Mouse (Mus musculus): ENCODE measurements at regions not wholly inside any gene's neighbourhood (a gene's known extent, or its start where the extent isn't known, plus 50 kb on each side); places are given as distances from the start of the nearest gene placed in this dataset.

GRCm38 (mm10) chr16:64347940-64348339 is 254.3 kb downstream of the Csnka2ip start:
- no peak for TF ChIP-seq CTCF (IDR thresholded peaks at IDR 0.05)
- TF ChIP-seq EP300 (IDR thresholded peaks at IDR 0.05; ENCODE audit: insufficient read depth, low read depth, low read length): no peak

Measured in heart, adult 2 months (tissue).